In genomic region chr6:30698036-30698435, GRCm38 (mm10) we compare ENCODE assay signal across 13 mouse cellular contexts. TPM values are rescaled to one million over a fixed set of nuclear protein-coding genes. Genes with fewer than 3 reads are reported as not detected.
DNase-seq lines count a peak whose midpoint lies in the region; ATAC-seq lines count a peak whose summit lies in the region.
"Had no signal": no experiment of that assay in that cellular context is flagged by ENCODE, and none has a peak within 500 bp of the region (broad histone marks: within the 10 kb centered on the region; RNA-seq: fewer than 3 reads in every experiment).

No protein-coding gene starts in this region.

- no peaks in the 10 kb centered on the region for H3K36me3 ChIP-seq in heart, embryonic 13.5 days
- no peaks in the 10 kb centered on the region for H3K36me3 ChIP-seq in intestine, embryonic 15.5 days
- H3K36me3 ChIP-seq: neural tube, embryonic 15.5 days had no signal

- H3K4me3 ChIP-seq in heart, embryonic 13.5 days: no peak overlapping the region
- H3K4me3 ChIP-seq in intestine, embryonic 15.5 days (replicated peaks): no peak overlapping the region
- H3K4me3 ChIP-seq: neural tube, embryonic 15.5 days had no signal

- H3K4me1 ChIP-seq in heart, embryonic 13.5 days: peaks cover 38% of the 10 kb centered on the region
- peaks cover 8% of the 10 kb centered on the region for H3K4me1 ChIP-seq in intestine, embryonic 15.5 days (replicated peaks)

- no peaks in the 10 kb centered on the region for H3K9me3 ChIP-seq in heart, embryonic 13.5 days
- no peaks in the 10 kb centered on the region for H3K9me3 ChIP-seq in intestine, embryonic 15.5 days
- H3K9me3 ChIP-seq: neural tube, embryonic 15.5 days had no signal

- peak overlapping the region; percentile 66; the same call in 1 of the 2 replicates for H3K9ac ChIP-seq in heart, embryonic 13.5 days
- H3K9ac ChIP-seq in intestine, embryonic 15.5 days: no peak overlapping the region
- H3K9ac ChIP-seq: neural tube, embryonic 15.5 days had no signal

- 75% methylated on average over 4 of the region's 4 CpGs for WGBS in heart, embryonic 13.5 days
- 78% methylated on average over 4 of the region's 4 CpGs for WGBS in intestine, embryonic 15.5 days

- H3K27ac ChIP-seq in heart, embryonic 13.5 days (replicated peaks): peak overlapping the region; percentile 82
- H3K27ac ChIP-seq in intestine, embryonic 15.5 days: peak overlapping the region; percentile 61; the same call in 1 of the 2 replicates
- H3K27ac ChIP-seq: neural tube, embryonic 15.5 days had no signal

- H3K4me2 ChIP-seq in heart, embryonic 13.5 days: peak overlapping the region; percentile 9; the same call in 1 of the 2 replicates
- H3K4me2 ChIP-seq in intestine, embryonic 15.5 days (replicated peaks): no peak overlapping the region
- H3K4me2 ChIP-seq: neural tube, embryonic 15.5 days had no signal

- no peak for DNase-seq in heart, adult 8-10 months (ENCODE audit: low spot score)
- DNase-seq in urinary bladder, postnatal 14 days (ENCODE audit: low spot score): peak; percentile 13
- DNase-seq in urinary bladder, postnatal 4 days (ENCODE audit: low spot score in 2 of 2): no peak
- no peak for DNase-seq in right cerebral cortex, adult 18-20 months
- no peak for DNase-seq in kidney, postnatal 14 days
- DNase-seq: cerebellum, postnatal 36 days; layer of hippocampus, adult 9-11 months; liver had no signal

- H3K27me3 ChIP-seq in heart, embryonic 13.5 days (replicated peaks): no peaks in the 10 kb centered on the region
- H3K27me3 ChIP-seq in intestine, embryonic 15.5 days (replicated peaks): no peaks in the 10 kb centered on the region
- H3K27me3 ChIP-seq: neural tube, embryonic 15.5 days had no signal

- ATAC-seq in heart, embryonic 13.5 days (ENCODE audit: extremely low read depth, insufficient number of reproducible peaks, low FRiP score, low TSS enrichment): no peak
- no peak for ATAC-seq in intestine, embryonic 15.5 days
- no peak for ATAC-seq in inflammation-experienced regulatory T-cells, adult 6 months
- ATAC-seq: midbrain, embryonic 16.5 days had no signal

RNA-seq across cellular contexts. Expression of gene Cep41, which starts 4.5 kb away (rescaled TPM):
- polyA plus RNA-seq in heart, embryonic 13.5 days (2015; fragmentation: Nextera tagmentation; extraction: Ambion mirVana): 11.0 and 12.2 TPM in 2 replicates
- total RNA-seq in heart, adult 8-10 months (2022): 1 to 10 TPM; 1.5 to 3.4 (median 2.1) TPM
- polyA plus RNA-seq in intestine, embryonic 15.5 days (2015; fragmentation: Nextera tagmentation; extraction: Ambion mirVana): 9.4 and 9.9 TPM in 2 replicates
- polyA plus RNA-seq in inflammation-experienced regulatory T-cells, adult 6 months (2017; shearing (Covaris generic)): 10 to 100 TPM in 2 of 3 experiments, 1 to 10 TPM in 1; 7.9 to 12.0 (median 11.4) TPM

RNA-seq across cellular contexts. Expression of gene Mest, which starts 25.3 kb away (rescaled TPM):
- polyA plus RNA-seq in heart, embryonic 13.5 days (2015; fragmentation: Nextera tagmentation; extraction: Ambion mirVana): 2,537 and 2,584 TPM in 2 replicates
- 1 to 10 TPM; 3.2 to 9.2 (median 7.6) TPM for total RNA-seq in heart, adult 8-10 months (2022)
- polyA plus RNA-seq in intestine, embryonic 15.5 days (2015; fragmentation: Nextera tagmentation; extraction: Ambion mirVana): 668 and 710 TPM in 2 replicates
- 1 to 10 TPM in 2 of 3 experiments, under 1 TPM in 1; 0.82 to 1.7 (median 1.5) TPM for polyA plus RNA-seq in inflammation-experienced regulatory T-cells, adult 6 months (2017; shearing (Covaris generic))

RNA-seq across cellular contexts. Expression of gene Cpa1, which starts 59.0 kb away (rescaled TPM):
- polyA plus RNA-seq in heart, embryonic 13.5 days (2015; fragmentation: Nextera tagmentation; extraction: Ambion mirVana): 2.1 and 3.9 TPM in 2 replicates
- total RNA-seq in heart, adult 8-10 months (2022): under 1 TPM in 2 of 4 experiments, not detected in 2; 0.19 to 0.20 TPM
- 266 and 631 TPM in 2 replicates for polyA plus RNA-seq in intestine, embryonic 15.5 days (2015; fragmentation: Nextera tagmentation; extraction: Ambion mirVana)
- not detected for polyA plus RNA-seq in inflammation-experienced regulatory T-cells, adult 6 months (2017; shearing (Covaris generic))

Comparison
In these comparisons a context has a peak if more than half of its experiments do, and no peak if none do; other contexts are left out.
1. RNA of gene Mest, which starts 25.3 kb away (polyA plus RNA-seq): 2,537 to 2,584 TPM in heart, embryonic 13.5 days and 668 to 710 TPM in intestine, embryonic 15.5 days; 0.82 to 1.7 TPM in inflammation-experienced regulatory T-cells, adult 6 months; every median in the first group is over 100 times any median in the second.
2. RNA of gene Cpa1, which starts 59.0 kb away (polyA plus RNA-seq): 266 to 631 TPM in intestine, embryonic 15.5 days; 2.1 to 3.9 TPM in heart, embryonic 13.5 days and not detected in inflammation-experienced regulatory T-cells, adult 6 months; every median in the first group is over 10 times any median in the second.